ENCODE assay signal across 14 mouse cellular contexts in genomic region chr14:59554025-59554424, GRCm38 (mm10). TPM values are rescaled to one million over a fixed set of nuclear protein-coding genes. Genes with fewer than 3 reads are reported as not detected.
DNase-seq lines count a peak whose midpoint lies in the region; ATAC-seq and TF ChIP-seq lines count a peak whose summit lies in the region.
"Had no signal": no experiment of that assay in that cellular context is flagged by ENCODE, and none has a peak within 500 bp of the region (broad histone marks: within the 10 kb centered on the region; RNA-seq: fewer than 3 reads in every experiment).

No protein-coding gene starts in this region.

- no peaks in the 10 kb centered on the region for H3K27me3 ChIP-seq in embryonic facial prominence, embryonic 11.5 days (ENCODE audit: control insufficient read depth, insufficient read depth, low read length)
- H3K27me3 ChIP-seq in embryonic facial prominence, embryonic 10.5 days (replicated peaks; ENCODE audit: low read depth, poor library complexity, severe bottlenecking): no peaks in the 10 kb centered on the region
- H3K27me3 ChIP-seq in kidney, adult 2 months (replicated peaks; ENCODE audit: control insufficient read depth, insufficient read depth, low read length): no peaks in the 10 kb centered on the region
- H3K27me3 ChIP-seq in stomach, postnatal 0 days (ENCODE audit: control insufficient read depth, insufficient read depth, low read length): no peaks in the 10 kb centered on the region; the same call in 1 of the 2 replicates
- H3K27me3 ChIP-seq: liver, embryonic 15.5 days had no signal

- WGBS in embryonic facial prominence, embryonic 11.5 days: 70% methylated on average over 5 of the region's 5 CpGs
- 76% methylated on average over 5 of the region's 5 CpGs for WGBS in embryonic facial prominence, embryonic 10.5 days
- WGBS in kidney, adult 2 months: 73% methylated on average over 5 of the region's 5 CpGs
- 81% methylated on average over 5 of the region's 5 CpGs for whole genome bisulfite sequencing in stomach, postnatal 0 days

- no peaks in the 10 kb centered on the region for H3K36me3 ChIP-seq in embryonic facial prominence, embryonic 11.5 days (replicated peaks; ENCODE audit: control insufficient read depth, insufficient read depth, low read depth, low read length)
- no peaks in the 10 kb centered on the region for H3K36me3 ChIP-seq in embryonic facial prominence, embryonic 10.5 days (replicated peaks)
- H3K36me3 ChIP-seq in kidney, adult 2 months (ENCODE audit: control insufficient read depth, insufficient read depth, low read length): no peaks in the 10 kb centered on the region
- H3K36me3 ChIP-seq in stomach, postnatal 0 days (ENCODE audit: control insufficient read depth, insufficient read depth, low read length): no peaks in the 10 kb centered on the region
- H3K36me3 ChIP-seq: hindbrain, embryonic 10.5 days; liver, embryonic 15.5 days had no signal

- TF ChIP-seq POLR2A in kidney, adult 2 months (IDR thresholded peaks at IDR 0.05; ENCODE audit: low read depth, low read length): no peak

- no peak for TF ChIP-seq EP300 in stomach, postnatal 0 days (optimal IDR thresholded peaks at IDR 0.05)

- H3K27ac ChIP-seq in embryonic facial prominence, embryonic 11.5 days (replicated peaks; ENCODE audit: low read depth, low read length): no peak overlapping the region
- H3K27ac ChIP-seq in embryonic facial prominence, embryonic 10.5 days (replicated peaks): no peak overlapping the region
- no peak overlapping the region for H3K27ac ChIP-seq in kidney, adult 2 months (ENCODE audit: insufficient read depth, low read depth, low read length)
- H3K27ac ChIP-seq in stomach, postnatal 0 days (replicated peaks): no peak overlapping the region
- H3K27ac ChIP-seq: hindbrain, embryonic 10.5 days; limb, embryonic 10.5 days; liver, embryonic 15.5 days had no signal

- H3K9me3 ChIP-seq in embryonic facial prominence, embryonic 11.5 days (replicated peaks; ENCODE audit: control insufficient read depth, low read length): no peaks in the 10 kb centered on the region
- H3K9me3 ChIP-seq in embryonic facial prominence, embryonic 10.5 days: no peaks in the 10 kb centered on the region
- H3K9me3 ChIP-seq in stomach, postnatal 0 days (ENCODE audit: control insufficient read depth, low read length): no peaks in the 10 kb centered on the region
- H3K9me3 ChIP-seq: hindbrain, embryonic 10.5 days; limb, embryonic 10.5 days; liver, embryonic 15.5 days had no signal

- DNase-seq in embryonic facial prominence, embryonic 11.5 days (ENCODE audit: low spot score): peak; percentile 26
- no peak for DNase-seq in embryonic facial prominence, embryonic 10.5 days (ENCODE audit: low spot score)
- DNase-seq in kidney, adult 2 months: peak; percentile 24
- DNase-seq in kidney, adult 9 months: no peak
- peak; percentile 35 for DNase-seq in testis, postnatal 10 days (ENCODE audit: low spot score)
- no peak for DNase-seq in testis, postnatal 14 days (ENCODE audit: low spot score)
- no peak for DNase-seq in stomach, postnatal 0 days (ENCODE audit: low spot score)
- no peak for DNase-seq in urinary bladder, postnatal 14 days (ENCODE audit: low spot score)
- DNase-seq: cerebellum, postnatal 10 days; layer of hippocampus, adult 9-11 months had no signal

- H3K4me2 ChIP-seq in embryonic facial prominence, embryonic 11.5 days (ENCODE audit: low read depth, low read length): no peak overlapping the region
- no peak overlapping the region for H3K4me2 ChIP-seq in stomach, postnatal 0 days (replicated peaks; ENCODE audit: low read depth)
- H3K4me2 ChIP-seq: liver, embryonic 15.5 days; midbrain, embryonic 11.5 days had no signal

- no peak overlapping the region for H3K4me3 ChIP-seq in embryonic facial prominence, embryonic 11.5 days (ENCODE audit: low read depth, low read length)
- no peak overlapping the region for H3K4me3 ChIP-seq in embryonic facial prominence, embryonic 10.5 days
- no peak overlapping the region for H3K4me3 ChIP-seq in kidney, adult 2 months (ENCODE audit: insufficient read depth, low read depth, low read length)
- no peak overlapping the region for H3K4me3 ChIP-seq in stomach, postnatal 0 days (ENCODE audit: low read depth, low read length)
- H3K4me3 ChIP-seq: hindbrain, embryonic 10.5 days; limb, embryonic 10.5 days; liver, embryonic 15.5 days had no signal

- H3K9ac ChIP-seq in embryonic facial prominence, embryonic 11.5 days (replicated peaks; ENCODE audit: low read length): no peak overlapping the region
- H3K9ac ChIP-seq in stomach, postnatal 0 days (ENCODE audit: low read length): no peak overlapping the region
- H3K9ac ChIP-seq: liver, embryonic 15.5 days had no signal

- TF ChIP-seq CTCF in kidney, adult 2 months (conservative IDR thresholded peaks at IDR 0.05; ENCODE audit: insufficient read depth, insufficient read length, low read depth, low read length): 0 out of 2 replicates have a peak, but pooled peaks have one; percentile 4
- peak; percentile 66 for TF ChIP-seq CTCF in stomach, postnatal 0 days (IDR thresholded peaks at IDR 0.05; ENCODE audit: low read depth)

- no peaks in the 10 kb centered on the region for H3K4me1 ChIP-seq in embryonic facial prominence, embryonic 11.5 days (ENCODE audit: control insufficient read depth, insufficient read depth, low read length)
- H3K4me1 ChIP-seq in embryonic facial prominence, embryonic 10.5 days: peaks cover 16% of the 10 kb centered on the region
- peaks cover 10% of the 10 kb centered on the region for H3K4me1 ChIP-seq in kidney, adult 2 months (ENCODE audit: control insufficient read depth, insufficient read depth, low read length)
- peaks cover under 1% of the 10 kb centered on the region; the same call in 1 of the 2 replicates for H3K4me1 ChIP-seq in stomach, postnatal 0 days (replicated peaks; ENCODE audit: control insufficient read depth, insufficient read depth)

- no peak for ATAC-seq in embryonic facial prominence, embryonic 11.5 days (replicated peaks; ENCODE audit: insufficient number of reproducible peaks, low FRiP score, low TSS enrichment, low read depth)
- no peak for ATAC-seq in stomach, postnatal 0 days (ENCODE audit: low FRiP score, low TSS enrichment)

RNA-seq across cellular contexts. Expression of gene Cdadc1, which starts 43.7 kb away (rescaled TPM):
- polyA plus RNA-seq in embryonic facial prominence, embryonic 11.5 days (2014; fragmentation: Nextera tagmentation; extraction: Ambion mirVana): 29.7 and 32.0 TPM in 2 replicates
- 24.7 and 28.9 TPM in 2 replicates for polyA plus RNA-seq in embryonic facial prominence, embryonic 10.5 days (2016; fragmentation: Nextera tagmentation; extraction: Ambion mirVana)
- 6.1 and 10.8 TPM in 2 replicates for polyA plus RNA-seq in kidney, adult 2 months (2012; rRNA removed)
- 24.2 and 25.1 TPM in 2 replicates for polyA plus RNA-seq in stomach, postnatal 0 days (2015; fragmentation: Nextera tagmentation; extraction: Ambion mirVana)

Comparison
In these comparisons a context has a peak if more than half of its experiments do, and no peak if none do; other contexts are left out.
1. DNase-seq: peak in embryonic facial prominence, embryonic 11.5 days (single experiment), kidney, adult 2 months (single experiment) and testis, postnatal 10 days (single experiment); none in embryonic facial prominence, embryonic 10.5 days (single experiment), kidney, adult 9 months (single experiment), testis, postnatal 14 days (single experiment), stomach, postnatal 0 days (single experiment) and urinary bladder, postnatal 14 days (single experiment).